Mouse (Mus musculus) hindbrain, embryonic 16.5 days (tissue): Measurements from ENCODE around the gene Srp9. TPM values are rescaled to one million over a fixed set of nuclear protein-coding genes. Genes with fewer than 3 reads are reported as not detected.

Experiments used
- ATAC-seq: fragments of 200-750 bp; cut with Nextera tagmentation; 2 replicates; pipeline ENCODE4 v1.8.0; 2017; ENCODE audit warnings: moderate TSS enrichment, moderate library complexity
- H3K27ac ChIP-seq: fragments of 300-500 bp; sonication (generic); 2 replicates; pipeline ENCODE4 v1.5.1; 2014; ENCODE audit warnings: low read depth, mild to moderate bottlenecking, control low read depth, low read length, moderate library complexity
- H3K27me3 ChIP-seq: fragments of 300-500 bp; sonication (generic); replicated peaks from 2 replicates; pipeline ENCODE4 v1.6.1; 2014; ENCODE audit warnings: low read length; ENCODE audit not compliant: control insufficient read depth, insufficient read depth
- H3K36me3 ChIP-seq: fragments of 300-500 bp; sonication (generic); 2 replicates; pipeline ENCODE4 v1.6.1; 2014; ENCODE audit warnings: mild to moderate bottlenecking, low read length, moderate library complexity, mixed read lengths; ENCODE audit not compliant: control insufficient read depth, insufficient read depth
- H3K4me1 ChIP-seq: fragments of 300-500 bp; sonication (generic); 2 replicates; pipeline ENCODE4 v1.6.1; 2014; ENCODE audit warnings: low read depth, low read length; ENCODE audit not compliant: control insufficient read depth, insufficient read depth
- H3K4me2 ChIP-seq: fragments of 300-500 bp; sonication (generic); 2 replicates; pipeline ENCODE4 v1.6.1; 2014; ENCODE audit warnings: mild to moderate bottlenecking, low read length, control low read depth, moderate library complexity
- H3K4me3 ChIP-seq: fragments of 300-500 bp; sonication (generic); 2 replicates; pipeline ENCODE4 v1.5.1; 2014; ENCODE audit warnings: mild to moderate bottlenecking, low read length, control low read depth, moderate library complexity
- H3K9ac ChIP-seq: fragments of 300-500 bp; sonication (generic); 2 replicates; pipeline ENCODE4 v1.6.1; 2014; ENCODE audit warnings: low read depth, mild to moderate bottlenecking, control low read depth, low read length, moderate library complexity
- H3K9me3 ChIP-seq: fragments of 300-500 bp; sonication (generic); 2 replicates; pipeline ENCODE4 v1.6.1; 2014; ENCODE audit warnings: mild to moderate bottlenecking, low read length, moderate library complexity; ENCODE audit not compliant: control insufficient read depth
- WGBS: fragments of 180-500 bp; shearing (Covaris S2); extraction: QIAGEN DNeasy Blood & Tissue Kit; methylation state at CpG from one replicate; pipeline ENCODE4 v1.1.7; 2014; 5-methylcytosine and 5-hydroxymethylcytosine counted together
- polyA plus RNA-seq: library from polyadenylated mRNA; unstranded; fragments of >200 nt; fragmentation: Nextera tagmentation; extraction: Ambion mirVana; gene quantifications from 2 replicates; pipeline ENCODE4 v1.2.1, GENCODE M21; 2015

Srp9 gene
- polyA plus RNA-seq, 1 experiment from 2014 or later: 134 TPM

DNA sequence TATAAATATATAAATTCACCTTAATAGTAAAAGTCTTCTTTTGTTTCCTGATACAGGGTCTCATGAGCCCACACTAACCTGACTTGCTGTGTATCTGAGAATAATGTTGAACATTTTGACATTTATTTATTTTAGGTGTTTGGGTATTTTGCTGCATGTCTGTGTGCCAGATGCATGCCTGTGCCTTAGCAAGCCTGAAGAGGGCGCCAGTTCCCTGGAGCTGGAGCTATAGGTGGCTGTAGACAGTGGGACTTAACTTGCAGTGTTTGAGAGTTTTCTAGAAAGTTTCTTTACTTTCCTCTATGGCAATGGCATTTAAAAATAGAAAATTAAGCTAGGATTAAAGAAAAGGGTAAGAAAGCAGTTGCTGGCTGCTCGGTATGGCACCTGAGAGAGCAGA is 6.3 kb downstream of the Srp9 start:
- no peak overlapping the region for H3K4me3 ChIP-seq
- no peak overlapping the region for H3K4me2 ChIP-seq
- peaks cover 7% of the 10 kb centered on the region for H3K4me1 ChIP-seq
- WGBS: 49% methylated on average over 2 of the region's 2 CpGs
- 0 out of 2 replicates have a peak, but pooled peaks cover 6% of the 10 kb centered on the region for H3K36me3 ChIP-seq
- H3K27me3 ChIP-seq: no peaks in the 10 kb centered on the region
- no peak overlapping the region for H3K27ac ChIP-seq
- ATAC-seq: no peak
- no peaks in the 10 kb centered on the region for H3K9me3 ChIP-seq
- H3K9ac ChIP-seq: no peak overlapping the region

DNA sequence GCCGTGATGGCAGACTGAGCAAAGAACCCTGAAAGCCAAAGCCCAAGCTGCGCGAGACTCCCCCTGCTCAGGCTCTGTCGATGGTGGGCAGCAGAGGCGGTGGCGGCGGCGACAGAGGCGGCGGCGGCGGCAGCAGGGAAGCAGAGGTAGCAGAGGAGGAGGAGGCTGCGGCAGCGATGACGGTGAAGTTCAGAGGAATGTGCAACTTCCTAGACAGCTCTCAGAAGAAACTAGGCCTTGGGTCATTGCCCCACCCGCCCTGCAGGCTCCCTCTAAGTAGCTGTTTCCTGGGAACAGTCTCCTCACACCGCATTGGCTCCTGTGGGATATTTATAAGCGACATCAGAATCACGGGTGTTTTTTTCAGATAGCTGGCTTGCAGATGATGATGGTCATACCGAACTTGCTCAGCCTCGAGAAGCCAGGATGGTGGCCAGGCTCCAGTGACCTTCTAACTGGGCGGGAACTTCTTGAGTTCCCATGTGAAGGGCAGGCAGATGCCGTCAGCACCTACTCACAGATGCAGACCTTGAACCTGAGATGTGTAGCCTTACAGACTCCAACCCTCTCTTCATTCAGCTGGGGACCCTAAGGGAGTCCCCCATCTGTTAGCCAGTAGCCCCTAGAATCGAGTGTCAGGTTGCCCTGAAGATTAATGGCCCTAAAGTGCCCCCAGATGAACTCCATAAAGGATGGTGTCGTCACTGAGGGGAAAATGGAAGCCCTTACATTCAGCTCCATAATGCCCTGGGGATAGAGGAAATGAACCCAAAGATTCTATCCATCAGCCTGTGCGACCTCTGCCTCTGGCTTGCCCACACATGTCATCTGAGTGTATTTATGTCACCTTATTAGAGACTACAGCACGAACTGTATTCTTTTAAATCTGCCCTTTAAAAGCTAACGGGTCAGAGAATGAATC is 12.9 kb downstream of the Srp9 start:
- Histone ChIP-seq H3K4me3 (no peak overlapping the region), H3K27ac (no peak overlapping the region), H3K4me1 (peaks cover 2% of the 10 kb centered on the region; the same call in 1 of the 2 replicates), H3K9me3 (no peaks in the 10 kb centered on the region), H3K9ac (peak overlapping the region; percentile 6; the same call in 1 of the 2 replicates), H3K4me2 (peak overlapping the region; percentile 20), H3K36me3 (0 out of 2 replicates have a peak, but pooled peaks cover 2% of the 10 kb centered on the region), H3K27me3 (no peaks in the 10 kb centered on the region)
- 66% methylated on average over 28 of the region's 28 CpGs for WGBS
- ATAC-seq: no peak

DNA sequence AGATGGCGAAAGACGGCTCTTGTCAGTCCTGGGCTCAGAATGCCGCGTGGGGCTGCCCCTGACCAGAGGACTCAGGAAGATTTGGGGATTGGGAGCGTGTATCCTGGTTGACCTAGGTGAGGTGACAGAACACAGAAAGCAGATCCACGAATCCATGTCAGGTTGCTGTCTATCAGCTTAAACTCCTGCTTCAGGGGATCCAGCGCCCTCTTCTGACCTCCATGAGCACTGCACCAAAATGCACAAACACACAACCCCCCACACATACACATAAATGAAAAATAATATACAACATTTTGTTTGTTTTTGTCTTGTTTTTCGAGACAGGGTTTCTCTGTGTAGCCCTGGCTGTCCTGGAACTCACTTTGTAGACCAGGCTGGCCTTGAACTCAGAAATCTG is 13.6 kb downstream of the Srp9 start:
- Histone ChIP-seq H3K9ac (no peak overlapping the region), H3K4me3 (no peak overlapping the region), H3K9me3 (no peaks in the 10 kb centered on the region), H3K36me3 (no peaks in the 10 kb centered on the region), H3K27me3 (no peaks in the 10 kb centered on the region), H3K4me1 (peaks cover 2% of the 10 kb centered on the region; the same call in 1 of the 2 replicates), H3K4me2 (no peak overlapping the region), H3K27ac (no peak overlapping the region)
- WGBS: 81% methylated on average over 8 of the region's 8 CpGs
- ATAC-seq: no peak

DNA sequence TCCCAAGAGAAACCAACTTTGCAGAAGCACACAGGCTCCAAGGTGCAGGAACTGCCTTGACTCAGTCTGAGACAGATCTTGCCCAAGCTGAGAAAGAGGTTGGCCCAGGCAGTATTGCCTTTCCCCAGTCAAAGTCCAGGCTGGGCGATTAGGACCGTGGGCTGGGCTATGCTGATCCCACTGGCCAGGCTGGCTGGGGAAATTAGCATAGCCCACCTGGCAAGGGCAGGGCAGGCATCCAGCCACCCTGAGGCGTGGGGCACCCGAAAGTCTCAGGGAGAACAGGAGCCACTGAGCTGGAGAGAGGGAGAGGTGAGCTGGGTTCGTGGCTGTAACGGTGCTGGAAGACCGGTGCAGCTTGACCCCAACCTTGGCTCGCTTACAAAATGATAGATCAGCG is 15.4 kb downstream of the Srp9 start:
- no peak for ATAC-seq
- H3K9ac ChIP-seq: no peak overlapping the region; the same call in 1 of the 2 replicates
- no peaks in the 10 kb centered on the region for H3K9me3 ChIP-seq
- H3K4me2 ChIP-seq: peak overlapping the region; percentile 14; the same call in 1 of the 2 replicates
- H3K36me3 ChIP-seq: no peaks in the 10 kb centered on the region
- H3K4me3 ChIP-seq: no peak overlapping the region
- H3K27ac ChIP-seq: no peak overlapping the region
- WGBS: 39% methylated on average over 9 of the region's 9 CpGs
- H3K27me3 ChIP-seq: no peaks in the 10 kb centered on the region
- peaks cover 2% of the 10 kb centered on the region; the same call in 1 of the 2 replicates for H3K4me1 ChIP-seq

DNA sequence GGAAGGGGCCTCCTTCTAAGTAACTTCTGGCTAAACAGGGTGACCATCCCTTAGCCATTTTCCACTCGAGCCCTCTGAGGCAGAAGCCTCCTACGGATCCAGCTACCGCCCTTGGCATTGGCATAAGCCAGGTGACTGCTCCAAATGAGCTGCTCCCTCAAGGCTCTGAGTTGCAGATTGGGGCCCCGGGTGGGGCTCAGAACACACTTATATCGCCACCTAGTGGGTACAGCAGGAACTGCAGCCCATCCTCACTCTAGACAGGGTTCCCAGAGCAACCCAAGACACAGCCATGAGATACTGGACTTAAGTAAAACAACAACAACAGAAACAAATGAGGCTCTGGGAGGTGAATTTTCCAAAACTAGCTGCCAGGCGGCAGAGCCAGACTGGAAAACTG is 15.8 kb downstream of the Srp9 start:
- 4% methylated on average over 6 of the region's 6 CpGs for WGBS
- Histone ChIP-seq H3K4me3 (no peak overlapping the region), H3K27ac (no peak overlapping the region), H3K36me3 (no peaks in the 10 kb centered on the region), H3K27me3 (no peaks in the 10 kb centered on the region), H3K9me3 (no peaks in the 10 kb centered on the region), H3K9ac (no peak overlapping the region), H3K4me1 (peaks cover 2% of the 10 kb centered on the region; the same call in 1 of the 2 replicates), H3K4me2 (peak overlapping the region; percentile 14; the same call in 1 of the 2 replicates)
- ATAC-seq: peak; percentile 70

DNA sequence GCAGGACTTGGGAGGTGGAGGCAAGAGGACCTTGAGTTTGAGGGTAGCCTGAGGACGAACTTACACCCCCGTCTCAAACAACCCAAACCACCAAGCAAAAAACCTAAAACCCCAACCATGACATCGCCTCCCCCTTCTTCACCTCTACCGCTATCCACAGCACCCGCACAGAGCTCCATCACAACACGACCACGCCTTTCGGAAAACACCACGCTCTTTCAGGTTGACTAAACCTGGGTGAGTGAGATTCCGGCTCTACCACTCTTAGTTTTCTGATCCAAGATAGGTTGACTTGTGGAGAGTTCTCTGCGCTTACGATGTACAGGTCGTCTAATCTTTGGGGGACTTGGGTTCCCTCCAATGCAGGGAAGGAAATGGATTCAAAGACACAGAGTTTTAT is 18.2 kb downstream of the Srp9 start:
- H3K4me2 ChIP-seq: no peak overlapping the region
- no peak for ATAC-seq
- no peak overlapping the region for H3K9ac ChIP-seq
- no peak overlapping the region for H3K4me3 ChIP-seq
- H3K36me3 ChIP-seq: no peaks in the 10 kb centered on the region
- no peaks in the 10 kb centered on the region for H3K9me3 ChIP-seq
- no peak overlapping the region for H3K27ac ChIP-seq
- H3K27me3 ChIP-seq: no peaks in the 10 kb centered on the region
- 97% methylated on average over 13 of the region's 13 CpGs for WGBS
- H3K4me1 ChIP-seq: peaks cover 2% of the 10 kb centered on the region; the same call in 1 of the 2 replicates

DNA sequence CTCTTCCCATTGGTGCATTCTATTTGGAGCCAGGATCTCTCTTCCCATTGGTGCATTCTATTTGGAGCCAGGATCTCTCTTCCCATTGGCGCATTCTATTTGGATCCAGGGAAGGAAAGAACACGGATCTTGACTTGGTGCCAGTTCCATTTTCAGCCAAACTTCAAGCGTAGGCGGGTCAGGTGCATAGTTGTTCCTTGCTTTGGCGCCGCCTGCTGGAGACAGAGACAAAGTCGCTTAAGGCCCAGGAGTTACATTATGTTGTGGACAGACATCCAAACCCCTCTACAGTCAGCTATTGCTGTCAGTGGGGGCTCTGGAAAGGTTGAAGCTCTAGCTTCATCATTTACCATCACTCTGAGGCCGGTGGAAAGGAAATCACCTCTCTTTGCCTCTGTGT is 18.8 kb downstream of the Srp9 start:
- Histone ChIP-seq H3K36me3 (no peaks in the 10 kb centered on the region), H3K9me3 (no peaks in the 10 kb centered on the region), H3K4me1 (peaks cover 2% of the 10 kb centered on the region; the same call in 1 of the 2 replicates), H3K4me2 (no peak overlapping the region), H3K27ac (no peak overlapping the region), H3K4me3 (no peak overlapping the region), H3K27me3 (no peaks in the 10 kb centered on the region), H3K9ac (no peak overlapping the region)
- 77% methylated on average over 8 of the region's 8 CpGs for WGBS
- no peak for ATAC-seq

DNA sequence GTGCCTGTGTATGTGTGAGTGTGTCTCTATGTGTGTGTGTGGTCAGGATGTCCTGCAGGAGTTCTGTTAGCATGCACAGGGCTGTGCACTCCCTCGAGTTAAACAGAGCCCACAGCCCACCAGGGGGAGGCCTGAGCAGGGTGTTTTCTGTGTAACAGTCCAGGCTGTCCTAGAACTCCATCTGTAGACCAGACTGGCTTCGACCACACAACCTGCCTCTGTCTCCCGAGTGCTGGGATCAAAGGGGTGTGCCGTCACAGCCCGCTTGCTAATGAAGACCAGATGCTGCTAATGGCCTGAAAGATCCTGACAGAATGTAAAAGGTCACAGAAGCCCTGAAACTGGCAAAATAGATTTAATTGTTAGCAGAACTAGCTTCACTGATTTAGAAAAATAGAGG is 21.0 kb downstream of the Srp9 start:
- H3K9me3 ChIP-seq: no peaks in the 10 kb centered on the region

DNA sequence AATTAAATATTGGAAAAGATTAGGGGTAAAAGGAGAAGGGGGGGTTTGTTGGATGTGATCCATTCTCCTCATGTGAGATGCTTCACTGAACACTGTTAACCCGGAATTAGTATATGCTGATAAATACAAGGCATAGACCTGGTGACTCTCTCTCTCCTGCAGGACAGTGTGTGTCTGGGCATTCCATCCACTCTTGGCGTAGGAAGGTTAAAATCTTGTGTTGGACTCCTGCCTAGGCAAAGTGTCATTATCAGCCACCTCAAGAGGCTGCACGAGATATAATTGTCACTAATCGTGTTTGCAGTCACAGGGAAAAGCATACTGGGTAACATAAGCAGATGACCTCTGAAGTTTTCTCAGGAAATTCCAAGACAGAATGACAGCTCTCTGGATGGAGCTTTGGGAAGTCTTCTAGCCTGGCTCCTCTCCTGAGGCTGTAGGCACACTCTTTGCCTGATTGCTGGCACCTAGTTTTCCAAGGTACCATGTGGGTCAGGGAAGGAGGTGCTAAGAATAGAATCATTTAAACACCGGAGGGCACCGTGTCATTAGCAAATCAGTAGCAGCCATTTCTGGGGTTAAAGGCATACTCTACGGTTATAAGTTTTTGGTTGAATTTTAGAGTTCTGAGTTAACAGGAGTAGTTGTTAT is 24.5 kb downstream of the Srp9 start:
- Histone ChIP-seq H3K4me1 (no peaks in the 10 kb centered on the region), H3K27ac (no peak overlapping the region), H3K4me3 (no peak overlapping the region), H3K27me3 (no peaks in the 10 kb centered on the region), H3K9me3 (no peaks in the 10 kb centered on the region), H3K9ac (no peak overlapping the region), H3K4me2 (no peak overlapping the region), H3K36me3 (no peaks in the 10 kb centered on the region)
- no peak for ATAC-seq
- 76% methylated on average over 7 of the region's 7 CpGs for WGBS

More for the DNA sequence above, 21.0 kb downstream of the Srp9 start:
- no peaks in the 10 kb centered on the region for H3K36me3 ChIP-seq
- H3K4me2 ChIP-seq: no peak overlapping the region
- ATAC-seq: no peak
- H3K4me1 ChIP-seq: no peaks in the 10 kb centered on the region
- H3K9ac ChIP-seq: no peak overlapping the region
- H3K27me3 ChIP-seq: no peaks in the 10 kb centered on the region
- H3K4me3 ChIP-seq: no peak overlapping the region
- H3K27ac ChIP-seq: no peak overlapping the region
- WGBS: 47% methylated on average over 5 of the region's 5 CpGs
